Mouse (Mus musculus) liver, adult 2 months (tissue): ENCODE results near the gene Ubp1. TPM values are rescaled to one million over a fixed set of nuclear protein-coding genes. Genes with fewer than 3 reads are reported as not detected.

Source experiments
- DNase-seq: peaks from one replicate; pipeline ENCODE4 v3.0.0-alpha.2; 2011; ENCODE audit warnings: low read depth, low spot score; ENCODE audit errors: extremely low read depth
- H3K27ac ChIP-seq: fragments of 200-500 bp; replicated peaks from 2 replicates; pipeline ENCODE4 v1.5.1; 2012; ENCODE audit warnings: low read depth, mild to moderate bottlenecking, control low read depth, inconsistent platforms, low read length; ENCODE audit not compliant: insufficient read depth
- H3K27me3 ChIP-seq: fragments of 200-500 bp; 2 replicates; pipeline ENCODE4 v1.6.1; 2012; ENCODE audit warnings: mild to moderate bottlenecking, moderate library complexity, low read length, inconsistent platforms; ENCODE audit not compliant: control insufficient read depth, insufficient read depth
- H3K36me3 ChIP-seq: fragments of 200-500 bp; 2 replicates; pipeline ENCODE4 v1.6.1; 2012; ENCODE audit warnings: low read length, inconsistent platforms; ENCODE audit not compliant: control insufficient read depth, insufficient read depth
- H3K4me1 ChIP-seq: fragments of 200-500 bp; 2 replicates; pipeline ENCODE4 v1.6.1; 2011; ENCODE audit warnings: low read length; ENCODE audit not compliant: control insufficient read depth, insufficient read depth
- H3K4me3 ChIP-seq: fragments of 200-500 bp; 2 replicates; pipeline ENCODE4 v1.5.1; 2011; ENCODE audit warnings: low read depth, mild to moderate bottlenecking, control low read depth, low read length, moderate library complexity; ENCODE audit not compliant: insufficient read depth
- H3K79me2 ChIP-seq: fragments of 200-500 bp; 2 replicates; pipeline ENCODE4 v1.6.1; 2012; ENCODE audit warnings: inconsistent platforms, mild to moderate bottlenecking, low read length, moderate library complexity; ENCODE audit not compliant: control insufficient read depth, insufficient read depth
- H3K9ac ChIP-seq: fragments of 200-500 bp; 2 replicates; pipeline ENCODE4 v1.6.1; 2012; ENCODE audit warnings: low read depth, mild to moderate bottlenecking, control low read depth, inconsistent platforms, low read length
- CTCF ChIP-seq: fragments of 200-500 bp; IDR thresholded peaks from 2 replicates; pipeline ENCODE4 v1.5.1; 2011; ENCODE audit warnings: low read depth, low read length, control low read depth
- POLR2A ChIP-seq: fragments of 200-500 bp; IDR thresholded peaks from 2 replicates; pipeline ENCODE4 v1.6.1; 2011; ENCODE audit warnings: low read length, control low read depth; ENCODE audit not compliant: insufficient read depth; ENCODE audit errors: extremely low read depth
- WGBS: fragments of 180-500 bp; shearing (Covaris S2); methylation state at CpG from one replicate; pipeline ENCODE4 v1.1.7; 2018; 5-methylcytosine and 5-hydroxymethylcytosine counted together
- polyA plus RNA-seq: library from polyadenylated mRNA; depleted of rRNA; stranded (reverse); fragments of >200 nt; gene quantifications from 2 replicates; pipeline ENCODE4 v1.2.3, GENCODE M21; 2012
- total RNA-seq: library from RNA; depleted of rRNA; stranded (reverse); fragments of >200 nt; gene quantifications from 2 replicates; pipeline ENCODE4 v1.2.3, GENCODE M21; 2014

Ubp1 gene
- total and polyA plus RNA-seq, 2 experiments, result 24.2 to 27.8 TPM

DNA sequence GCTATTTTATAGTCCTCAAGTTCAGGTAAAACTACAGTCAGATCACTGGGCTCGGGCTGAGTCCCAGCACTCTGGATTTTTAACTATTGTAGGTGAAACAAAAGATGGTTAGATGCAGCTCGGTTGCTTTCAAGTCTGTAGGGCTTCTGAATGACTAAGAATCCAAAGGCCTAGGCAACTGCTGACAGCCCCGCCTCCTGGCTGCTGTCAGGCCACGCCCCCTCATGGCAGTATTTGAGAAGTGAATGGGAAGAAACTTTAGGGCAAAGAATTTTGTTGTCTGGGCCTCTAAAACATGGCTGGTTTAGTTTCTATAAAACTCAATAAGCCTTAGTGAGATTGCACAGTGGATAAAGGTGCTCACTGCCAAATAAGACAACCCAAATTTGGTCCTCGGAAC is 78.8 kb downstream of the Ubp1 start:
- 60% methylated on average over 5 of the region's 5 CpGs for WGBS
- TF ChIP-seq POLR2A (no peak), CTCF (no peak)

DNA sequence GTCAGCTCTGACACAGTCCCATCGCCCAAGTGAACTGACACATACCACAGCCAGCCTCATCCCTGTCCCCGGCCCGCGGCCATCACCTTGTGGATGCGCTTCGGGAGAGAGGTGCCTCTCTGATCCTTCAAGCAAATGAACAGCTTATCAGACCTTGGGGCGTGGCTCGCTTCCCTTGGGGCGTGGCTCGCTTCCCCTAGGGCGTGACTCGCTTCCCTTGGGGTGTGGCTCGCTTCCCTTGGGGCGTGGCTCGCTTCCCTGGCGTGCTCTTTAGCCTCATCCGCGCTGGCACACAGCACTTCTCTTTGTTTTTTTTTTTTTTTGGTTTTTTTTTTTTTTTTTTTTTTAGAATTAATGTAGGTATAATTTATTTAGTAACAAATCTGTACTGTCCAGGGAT is 80.5 kb downstream of the Ubp1 start:
- H3K4me1 ChIP-seq, result no peaks in the 10 kb centered on the region
- DNase-seq, result no peak
- H3K9ac ChIP-seq, result no peak overlapping the region
- WGBS, result 77% methylated on average over 18 of the region's 18 CpGs
- H3K27me3 ChIP-seq, result no peaks in the 10 kb centered on the region
- TF ChIP-seq POLR2A (no peak), CTCF (no peak)
- no peak overlapping the region for H3K4me3 ChIP-seq
- no peaks in the 10 kb centered on the region for H3K79me2 ChIP-seq
- no peak overlapping the region for H3K27ac ChIP-seq
- H3K36me3 ChIP-seq, result no peaks in the 10 kb centered on the region

More for the DNA sequence above, 78.8 kb downstream of the Ubp1 start:
- H3K79me2 ChIP-seq, result no peaks in the 10 kb centered on the region
- H3K27me3 ChIP-seq, result no peaks in the 10 kb centered on the region
- no peak for DNase-seq
- no peak overlapping the region for H3K4me3 ChIP-seq
- H3K9ac ChIP-seq, result no peak overlapping the region
- H3K36me3 ChIP-seq, result no peaks in the 10 kb centered on the region
- H3K27ac ChIP-seq, result no peak overlapping the region
- H3K4me1 ChIP-seq, result no peaks in the 10 kb centered on the region

DNA sequence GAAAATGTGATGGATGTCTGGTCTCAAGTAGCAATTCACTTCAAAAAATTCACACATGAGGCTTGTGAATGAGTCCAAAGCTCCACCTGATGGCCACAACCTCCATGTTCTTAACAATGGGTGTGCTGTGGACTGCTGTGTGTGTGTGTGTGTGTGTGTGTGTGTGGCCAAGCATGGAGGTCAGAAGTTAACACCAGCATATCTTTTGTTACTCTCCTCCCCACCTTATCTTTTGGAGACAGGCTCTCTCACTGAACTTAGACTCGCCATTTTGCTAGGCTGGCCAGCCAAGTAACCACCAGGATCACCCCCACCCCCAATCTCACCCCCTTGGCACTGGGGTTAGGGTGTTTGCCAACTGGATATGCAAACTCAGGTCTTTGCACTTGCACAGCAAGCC is 83.3 kb downstream of the Ubp1 start:
- Histone ChIP-seq H3K27me3 (no peaks in the 10 kb centered on the region), H3K79me2 (no peaks in the 10 kb centered on the region), H3K9ac (no peak overlapping the region), H3K27ac (no peak overlapping the region), H3K4me3 (no peak overlapping the region), H3K4me1 (no peaks in the 10 kb centered on the region), H3K36me3 (no peaks in the 10 kb centered on the region)
- DNase-seq, result no peak
- whole genome bisulfite sequencing, result 70% methylated on average over 1 of the region's 1 CpGs
- TF ChIP-seq POLR2A (no peak), CTCF (no peak)

DNA sequence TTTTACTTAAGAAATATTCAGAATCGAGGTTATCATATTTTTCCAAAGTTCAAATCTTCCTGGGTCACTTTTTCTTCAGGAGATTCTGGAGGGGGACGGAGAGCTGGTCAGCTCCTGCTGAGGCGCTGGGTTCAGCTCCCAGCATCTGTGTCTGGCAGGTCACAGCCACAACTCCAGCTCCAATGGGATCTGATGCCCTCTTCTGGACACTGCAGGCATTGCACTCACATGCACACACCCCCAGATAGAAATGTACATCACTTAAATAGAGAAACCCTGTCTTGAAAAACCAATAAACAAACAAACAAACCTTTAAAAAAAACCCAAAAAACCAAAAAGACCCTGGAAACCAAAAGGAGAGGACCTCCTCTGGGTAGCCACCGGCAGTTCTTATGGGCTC is 85.0 kb downstream of the Ubp1 start:
- no peak overlapping the region for H3K9ac ChIP-seq
- H3K79me2 ChIP-seq, result no peaks in the 10 kb centered on the region
- no peaks in the 10 kb centered on the region for H3K36me3 ChIP-seq
- TF ChIP-seq CTCF, result peak; percentile 61
- TF ChIP-seq POLR2A, result no peak
- 80% methylated on average over 4 of the region's 4 CpGs for WGBS
- no peaks in the 10 kb centered on the region for H3K27me3 ChIP-seq
- H3K4me1 ChIP-seq, result no peaks in the 10 kb centered on the region
- peak; percentile 13 for DNase-seq
- no peak overlapping the region for H3K4me3 ChIP-seq
- no peak overlapping the region for H3K27ac ChIP-seq

DNA sequence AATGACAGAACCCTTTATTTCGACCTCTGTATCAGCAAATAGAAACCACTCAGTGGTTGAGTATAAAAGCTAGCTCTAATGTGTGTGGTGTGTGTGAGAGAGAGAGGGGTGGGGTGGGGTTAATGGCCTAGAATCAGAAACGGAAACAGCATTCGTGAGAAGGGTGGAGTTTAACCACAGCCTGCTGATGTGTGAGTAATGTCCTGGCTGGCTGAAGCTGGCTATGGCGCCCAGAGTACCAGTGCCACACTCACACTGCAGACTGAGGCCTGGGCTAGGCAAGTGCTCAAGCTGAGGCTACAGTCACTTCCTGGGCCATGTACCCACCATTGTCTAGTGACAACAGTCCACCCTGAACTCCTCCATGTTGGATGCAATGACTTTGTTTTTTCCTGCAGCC is 85.7 kb downstream of the Ubp1 start:
- Histone ChIP-seq H3K36me3 (no peaks in the 10 kb centered on the region), H3K4me3 (no peak overlapping the region), H3K9ac (no peak overlapping the region), H3K27ac (no peak overlapping the region), H3K27me3 (no peaks in the 10 kb centered on the region), H3K79me2 (no peaks in the 10 kb centered on the region), H3K4me1 (no peaks in the 10 kb centered on the region)
- WGBS, result 75% methylated on average over 4 of the region's 4 CpGs
- TF ChIP-seq CTCF (no peak), POLR2A (no peak)
- no peak for DNase-seq

DNA sequence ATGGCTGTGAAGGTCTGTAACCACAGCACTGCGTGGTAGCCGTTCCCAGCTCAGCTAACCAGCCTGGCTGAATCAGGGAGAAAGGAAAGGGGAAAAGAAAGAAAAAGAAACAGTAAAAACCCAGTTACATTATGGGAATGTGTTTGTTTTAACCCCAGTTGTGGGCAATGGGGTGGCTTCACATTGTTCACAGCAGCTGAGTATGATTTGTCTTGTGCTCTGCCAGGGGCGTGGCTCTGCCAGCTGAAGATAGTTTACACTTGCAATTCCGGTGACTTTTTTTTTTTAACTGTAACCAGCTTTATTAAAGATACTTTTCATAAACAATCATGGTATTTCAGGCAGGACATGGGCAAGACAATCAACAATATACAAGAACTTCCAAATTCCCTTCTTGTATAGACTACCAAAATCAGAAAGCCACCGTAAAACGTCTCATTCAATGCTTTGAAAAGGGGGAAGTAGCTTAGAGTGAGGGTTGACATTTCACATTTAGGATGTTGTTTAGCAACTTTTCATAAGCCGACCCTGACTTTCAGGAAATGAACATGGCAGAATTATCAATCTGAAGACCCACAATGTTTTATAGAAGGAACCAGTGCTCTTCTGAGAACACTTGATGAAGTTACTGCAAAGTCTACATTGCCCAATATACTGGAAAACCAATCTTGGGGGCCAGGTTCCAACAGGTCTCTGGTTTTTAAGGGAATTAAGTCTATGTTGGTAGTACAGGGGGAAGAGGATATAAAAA is 88.5 kb downstream of the Ubp1 start:
- Histone ChIP-seq H3K4me3 (no peak overlapping the region), H3K27me3 (no peaks in the 10 kb centered on the region; the same call in 1 of the 2 replicates), H3K4me1 (no peaks in the 10 kb centered on the region), H3K9ac (no peak overlapping the region), H3K79me2 (no peaks in the 10 kb centered on the region), H3K36me3 (no peaks in the 10 kb centered on the region), H3K27ac (no peak overlapping the region)
- TF ChIP-seq CTCF (no peak), POLR2A (no peak)
- no peak for DNase-seq
- WGBS, result 80% methylated on average over 7 of the region's 7 CpGs
